Mouse (Mus musculus) embryonic fibroblast, embryonic 13.5 days (primary cell): Measurements from ENCODE around the gene Bnc2.

ENCODE experiments used
- CTCF ChIP-seq: IDR thresholded peaks from 2 replicates; pipeline ENCODE4 v1.5.1; 2011; ENCODE audit warnings: mild to moderate bottlenecking, control low read depth, low read length, moderate library complexity, borderline replicate concordance; ENCODE audit not compliant: insufficient read depth
- POLR2A ChIP-seq: IDR thresholded peaks from 2 replicates; pipeline ENCODE4 v1.6.1; 2011; ENCODE audit warnings: low read depth, mild to moderate bottlenecking, control low read depth, low read length, moderate library complexity

DNA sequence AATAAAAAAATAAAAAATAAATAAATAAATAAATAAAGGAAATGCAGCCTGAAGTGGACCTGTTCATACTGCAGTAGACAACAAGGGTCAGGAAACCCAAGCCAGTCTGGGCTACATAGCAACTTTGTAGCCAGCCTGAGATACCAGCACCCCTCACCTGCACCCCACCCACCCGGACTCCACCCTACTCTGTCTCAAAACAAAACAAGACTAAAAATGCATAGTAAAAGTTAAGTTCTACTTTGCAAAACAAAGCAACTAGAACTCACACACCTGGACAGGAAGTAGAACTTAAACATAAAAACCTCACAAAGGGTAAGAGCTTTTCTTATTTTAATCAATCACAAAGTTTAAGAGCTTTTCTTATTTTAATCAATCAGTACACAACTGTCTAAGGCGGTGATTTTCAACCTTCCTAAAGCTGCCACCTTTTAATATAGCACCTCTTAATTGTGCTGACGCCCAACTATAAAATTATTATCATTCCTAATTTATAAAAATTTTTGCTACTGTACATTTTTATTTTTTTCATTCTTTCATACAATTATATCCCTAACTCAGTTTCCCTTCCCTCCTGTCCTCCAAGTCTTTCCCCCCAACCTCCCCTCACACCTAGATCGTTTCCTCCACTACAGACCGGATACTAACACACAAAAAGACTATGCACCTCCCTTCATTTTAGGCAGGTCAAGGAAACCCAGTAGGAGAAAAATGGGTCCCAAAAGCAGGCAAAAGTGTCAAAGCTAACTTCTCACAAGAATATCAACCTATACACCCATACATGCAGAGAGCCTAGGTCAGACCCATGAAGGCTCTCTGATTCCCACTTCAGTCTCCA, 12.6 kb downstream of the Bnc2 start:
- TF ChIP-seq CTCF (no peak), POLR2A (no peak)
